Mouse (Mus musculus) embryonic facial prominence, embryonic 11.5 days (tissue): Measurements from ENCODE around the gene Vmn2r48. TPM values are rescaled to one million over a fixed set of nuclear protein-coding genes. Genes with fewer than 3 reads are reported as not detected.
"Not testable (repeated sequence)": the region's sequence is repeated elsewhere in the genome, so short reads cannot be mapped to it uniquely, and the experiment has no call there.

ENCODE experiments used
- ATAC-seq: fragments of 200-750 bp; cut with Nextera tagmentation; replicated peaks from 2 replicates; pipeline ENCODE4 v1.8.0; 2017; ENCODE audit warnings: low read depth; ENCODE audit not compliant: insufficient number of reproducible peaks, low FRiP score, low TSS enrichment
- DNase-seq: peaks from one replicate; pipeline ENCODE4 v3.0.0-alpha.2; 2015; ENCODE audit warnings: low spot score
- H3K27ac ChIP-seq: fragments of 300-500 bp; sonication (generic); replicated peaks from 2 replicates; pipeline ENCODE4 v1.5.1; 2014; ENCODE audit warnings: mild to moderate bottlenecking, low read depth, low read length, control low read depth
- H3K27me3 ChIP-seq: fragments of 300-500 bp; sonication (generic); 2 replicates; pipeline ENCODE4 v1.6.1; 2014; ENCODE audit warnings: mild to moderate bottlenecking, low read length, moderate library complexity, mixed read lengths; ENCODE audit not compliant: control insufficient read depth, insufficient read depth
- H3K36me3 ChIP-seq: fragments of 300-500 bp; sonication (generic); replicated peaks from 2 replicates; pipeline ENCODE4 v1.6.1; 2014; ENCODE audit warnings: low read depth, mild to moderate bottlenecking, low read length, moderate library complexity, mixed read lengths; ENCODE audit not compliant: control insufficient read depth, insufficient read depth
- H3K4me1 ChIP-seq: fragments of 300-500 bp; sonication (generic); 2 replicates; pipeline ENCODE4 v1.6.1; 2014; ENCODE audit warnings: low read length, mixed read lengths; ENCODE audit not compliant: control insufficient read depth, insufficient read depth
- H3K4me2 ChIP-seq: fragments of 300-500 bp; sonication (generic); 2 replicates; pipeline ENCODE4 v1.6.1; 2014; ENCODE audit warnings: low read depth, mild to moderate bottlenecking, control low read depth, low read length, moderate library complexity
- H3K4me3 ChIP-seq: fragments of 300-500 bp; sonication (generic); 2 replicates; pipeline ENCODE4 v1.5.1; 2014; ENCODE audit warnings: low read depth, low read length, control low read depth
- H3K9ac ChIP-seq: fragments of 300-500 bp; sonication (generic); replicated peaks from 2 replicates; pipeline ENCODE4 v1.6.1; 2014; ENCODE audit warnings: mild to moderate bottlenecking, control low read depth, low read length
- H3K9me3 ChIP-seq: fragments of 300-500 bp; sonication (generic); replicated peaks from 2 replicates; pipeline ENCODE4 v1.6.1; 2016; ENCODE audit warnings: mild to moderate bottlenecking, low read length, inconsistent platforms, mixed read lengths; ENCODE audit not compliant: control insufficient read depth
- WGBS: fragments of 180-500 bp; shearing (Covaris S2); extraction: QIAGEN DNeasy Blood & Tissue Kit; methylation state at CpG from one replicate; pipeline ENCODE4 v1.1.7; 2014; 5-methylcytosine and 5-hydroxymethylcytosine counted together
- polyA plus RNA-seq: library from polyadenylated mRNA; unstranded; fragments of >200 nt; fragmentation: Nextera tagmentation; extraction: Ambion mirVana; gene quantifications from 2 replicates; pipeline ENCODE4 v1.2.1, GENCODE M21; 2014

The Vmn2r48 gene
- not detected in 2 replicates for polyA plus RNA-seq

DNA sequence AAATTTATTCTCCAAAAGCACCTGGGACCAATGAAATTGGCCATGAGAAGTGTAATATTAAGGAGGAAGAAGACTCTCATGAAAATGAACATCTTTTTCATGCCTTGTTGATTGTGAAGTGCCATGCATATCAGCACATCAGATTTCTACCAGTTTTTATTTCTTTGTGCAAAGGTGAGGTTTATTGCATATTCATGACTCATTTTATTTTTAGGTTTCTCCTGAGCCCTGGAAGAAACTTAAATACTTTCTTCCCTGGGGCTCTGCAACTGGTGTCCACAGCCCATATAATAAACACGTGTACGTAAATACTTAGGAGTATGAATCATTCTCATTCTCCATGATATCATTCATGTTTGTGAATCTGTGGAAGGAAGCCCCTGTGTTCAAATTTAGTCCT lies at the start of gene Vmn2r48:
TSS of gene Vmn2r48 (minus strand) at position 101 of the 400 bp plus-strand sequence.
- 86% methylated on average over 2 of the region's 2 CpGs for WGBS
- not testable (repeated sequence) for H3K4me1 ChIP-seq, H3K36me3 ChIP-seq, H3K27ac ChIP-seq, ATAC-seq, DNase-seq, H3K9me3 ChIP-seq, H3K9ac ChIP-seq, H3K4me2 ChIP-seq, H3K27me3 ChIP-seq, H3K4me3 ChIP-seq

DNA sequence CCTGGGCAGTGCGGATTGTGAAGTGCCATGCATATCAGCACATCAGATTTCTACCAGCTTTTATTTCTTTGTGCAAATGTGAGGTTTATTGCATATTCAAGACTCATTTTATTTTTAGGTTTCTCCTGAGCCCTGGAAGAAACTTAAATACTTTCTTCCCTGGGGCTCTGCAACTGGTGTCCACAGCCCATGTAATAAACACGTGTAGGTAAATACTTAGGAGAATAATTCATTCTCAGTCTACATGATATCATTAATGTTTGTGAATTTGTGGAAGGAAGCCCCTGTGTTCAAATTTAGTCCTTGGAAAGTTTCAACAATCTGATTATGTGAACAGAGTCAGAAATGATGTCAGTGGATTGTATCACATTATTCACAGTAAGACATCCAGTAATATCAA lies 38.8 kb upstream of the Vmn2r48 start, which contains the start of gene Vmn2r49:
TSS of gene Vmn2r49 (minus strand) at position 101 of the 400 bp plus-strand sequence.
- H3K27ac ChIP-seq, H3K36me3 ChIP-seq, ATAC-seq, H3K9me3 ChIP-seq, H3K4me1 ChIP-seq, H3K4me3 ChIP-seq, H3K4me2 ChIP-seq, H3K27me3 ChIP-seq, H3K9ac ChIP-seq, DNase-seq: not testable (repeated sequence)
- WGBS = no CpG with 5 or more reads among the region's 2 CpGs

Other genes starting within 250 kb of the Vmn2r48 start
- gene Vmn2r46, start 183.0 kb downstream of the Vmn2r48 start, polyA plus RNA-seq = not detected in 2 replicates
- not detected in 2 replicates for gene Vmn2r47, start 112.3 kb downstream of the Vmn2r48 start, polyA plus RNA-seq
- not detected in 2 replicates for gene Vmn2r49, start 38.7 kb upstream of the Vmn2r48 start, polyA plus RNA-seq
- gene Vmn2r50, start 99.7 kb upstream of the Vmn2r48 start, polyA plus RNA-seq = not detected in 2 replicates
- not detected in 2 replicates for gene Vmn2r51, start 152.2 kb upstream of the Vmn2r48 start, polyA plus RNA-seq
- not detected in 2 replicates for gene Vmn2r52, start 223.0 kb upstream of the Vmn2r48 start, polyA plus RNA-seq